Mouse (Mus musculus): ENCODE results near the gene Tsc22d3.

The Tsc22d3 gene

GRCm38 (mm10) chrX:140600410-140601109, at the start of gene Tsc22d3:
Tsc22d3 (minus strand) TSS chrX:140600659.
- peak; percentile 88 for DNase-seq

- no peak for DNase-seq
These were observed 39.1 kb upstream of the Tsc22d3 start for GRCm38 (mm10) chrX:140639592-140639991.

- no peak for DNase-seq
These were observed 37.6 kb upstream of the Tsc22d3 start for GRCm38 (mm10) chrX:140638028-140638427.

- DNase-seq = no peak
These were observed 24.6 kb upstream of the Tsc22d3 start for GRCm38 (mm10) chrX:140624875-140625594.

GRCm38 (mm10) chrX:140609938-140610337, 9.5 kb upstream of the Tsc22d3 start:
- no peak for DNase-seq

GRCm38 (mm10) chrX:140601884-140602283, 1.4 kb upstream of the Tsc22d3 start:
- no peak for DNase-seq

- no peak for DNase-seq
These were observed 852 bp upstream of the Tsc22d3 start for GRCm38 (mm10) chrX:140601311-140601710.

- no peak for DNase-seq
These were observed 674 bp downstream of the Tsc22d3 start for GRCm38 (mm10) chrX:140599561-140600409.

GRCm38 (mm10) chrX:140598850-140599560, 1.5 kb downstream of the Tsc22d3 start:
- peak; percentile 58 for DNase-seq

GRCm38 (mm10) chrX:140598194-140598849, 2.1 kb downstream of the Tsc22d3 start:
- no peak for DNase-seq

- peak; percentile 51 for DNase-seq
These were observed 9.3 kb downstream of the Tsc22d3 start for GRCm38 (mm10) chrX:140591176-140591575.

- no peak for DNase-seq
These were observed 10.3 kb downstream of the Tsc22d3 start for GRCm38 (mm10) chrX:140590142-140590541.

- no peak for DNase-seq
These were observed 11.2 kb downstream of the Tsc22d3 start for GRCm38 (mm10) chrX:140589194-140589751.

- DNase-seq = no peak
These were observed 11.9 kb downstream of the Tsc22d3 start for GRCm38 (mm10) chrX:140588534-140588933.

GRCm38 (mm10) chrX:140580416-140580815, 20.0 kb downstream of the Tsc22d3 start:
- no peak for DNase-seq

- DNase-seq = no peak
These were observed 24.8 kb downstream of the Tsc22d3 start for GRCm38 (mm10) chrX:140575636-140576035.

GRCm38 (mm10) chrX:140575200-140575599, 25.3 kb downstream of the Tsc22d3 start:
- DNase-seq = no peak

- no peak for DNase-seq
These were observed 27.6 kb downstream of the Tsc22d3 start for GRCm38 (mm10) chrX:140572702-140573338.

GRCm38 (mm10) chrX:140569595-140569994, 30.9 kb downstream of the Tsc22d3 start:
- DNase-seq = no peak

- peak; percentile 71 for DNase-seq
These were observed 32.6 kb downstream of the Tsc22d3 start for GRCm38 (mm10) chrX:140567711-140568407.

GRCm38 (mm10) chrX:140565759-140566158, 34.7 kb downstream of the Tsc22d3 start:
- no peak for DNase-seq
